Mouse (Mus musculus) urinary bladder, postnatal 14 days (tissue): ENCODE results near the gene Pnpla2.
"Not testable (repeated sequence)": the region's sequence is repeated elsewhere in the genome, so short reads cannot be mapped to it uniquely, and the experiment has no call there.

Source experiments
- DNase-seq: peaks from one replicate; pipeline ENCODE4 v3.0.0; 2021; ENCODE audit warnings: low spot score

The Pnpla2 gene

GRCm38 (mm10) chr7:141431434-141432185 is 23.4 kb upstream of the Pnpla2 start:
- DNase-seq: no peak

DNA sequence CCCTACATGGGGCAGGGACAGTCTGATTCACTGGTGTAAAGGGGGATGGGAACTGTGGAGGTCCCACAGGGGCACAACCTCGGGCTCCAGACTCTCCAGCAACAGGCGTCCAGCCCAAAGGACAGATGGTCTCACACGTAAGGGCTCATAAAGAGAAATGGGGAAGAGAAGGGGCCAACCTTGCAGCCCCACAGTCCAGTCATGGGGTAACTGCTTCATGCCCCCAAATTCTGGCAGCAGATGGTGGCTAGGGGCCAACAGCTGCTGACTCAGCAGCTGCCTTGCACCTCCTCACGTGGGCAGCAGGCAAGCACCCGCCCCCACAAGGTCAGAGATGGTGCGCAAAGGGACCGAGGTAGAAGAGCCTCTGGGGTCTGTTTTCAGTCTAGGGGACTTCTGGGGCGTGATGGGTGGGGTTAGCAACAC is 22.8 kb upstream of the Pnpla2 start:
- peak; percentile 45 for DNase-seq

DNA sequence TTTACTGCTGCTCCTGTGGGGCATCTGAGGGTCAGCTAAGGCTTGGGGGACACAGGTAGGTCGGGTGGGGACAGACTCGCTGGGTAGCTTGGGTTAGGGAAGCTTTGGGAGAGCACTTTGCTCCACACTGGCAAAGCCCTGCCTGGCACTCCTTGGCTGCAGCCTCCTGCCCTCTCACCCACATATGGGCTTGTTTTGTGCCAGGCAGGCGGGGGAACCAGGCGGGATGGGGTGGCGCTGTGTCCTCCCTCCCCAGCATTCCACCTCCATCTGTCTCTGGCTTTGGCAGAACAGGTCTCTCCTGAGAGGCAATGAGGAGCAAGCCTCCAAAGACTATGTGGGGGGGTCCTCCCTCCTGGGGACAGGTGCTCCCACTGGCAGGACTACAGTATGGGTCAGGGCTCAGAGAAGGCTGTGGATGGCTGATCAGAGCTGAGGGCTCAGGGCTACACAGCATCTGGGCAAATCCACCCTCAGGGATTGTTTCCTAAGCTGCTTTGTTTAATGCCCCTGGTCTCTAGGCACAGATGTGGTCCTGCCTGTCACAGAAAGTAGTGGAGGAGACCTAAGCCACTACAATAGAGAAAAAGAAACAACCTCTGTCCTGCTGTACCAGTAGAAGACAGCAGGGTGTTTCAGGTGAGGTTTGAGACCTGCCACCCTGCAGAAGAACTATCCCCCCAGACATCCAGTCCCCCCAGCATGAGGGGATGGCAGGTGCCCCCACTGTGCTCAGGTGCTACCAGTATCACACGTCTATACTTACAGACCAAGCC is 22.1 kb upstream of the Pnpla2 start:
- peak; percentile 64 for DNase-seq

DNA sequence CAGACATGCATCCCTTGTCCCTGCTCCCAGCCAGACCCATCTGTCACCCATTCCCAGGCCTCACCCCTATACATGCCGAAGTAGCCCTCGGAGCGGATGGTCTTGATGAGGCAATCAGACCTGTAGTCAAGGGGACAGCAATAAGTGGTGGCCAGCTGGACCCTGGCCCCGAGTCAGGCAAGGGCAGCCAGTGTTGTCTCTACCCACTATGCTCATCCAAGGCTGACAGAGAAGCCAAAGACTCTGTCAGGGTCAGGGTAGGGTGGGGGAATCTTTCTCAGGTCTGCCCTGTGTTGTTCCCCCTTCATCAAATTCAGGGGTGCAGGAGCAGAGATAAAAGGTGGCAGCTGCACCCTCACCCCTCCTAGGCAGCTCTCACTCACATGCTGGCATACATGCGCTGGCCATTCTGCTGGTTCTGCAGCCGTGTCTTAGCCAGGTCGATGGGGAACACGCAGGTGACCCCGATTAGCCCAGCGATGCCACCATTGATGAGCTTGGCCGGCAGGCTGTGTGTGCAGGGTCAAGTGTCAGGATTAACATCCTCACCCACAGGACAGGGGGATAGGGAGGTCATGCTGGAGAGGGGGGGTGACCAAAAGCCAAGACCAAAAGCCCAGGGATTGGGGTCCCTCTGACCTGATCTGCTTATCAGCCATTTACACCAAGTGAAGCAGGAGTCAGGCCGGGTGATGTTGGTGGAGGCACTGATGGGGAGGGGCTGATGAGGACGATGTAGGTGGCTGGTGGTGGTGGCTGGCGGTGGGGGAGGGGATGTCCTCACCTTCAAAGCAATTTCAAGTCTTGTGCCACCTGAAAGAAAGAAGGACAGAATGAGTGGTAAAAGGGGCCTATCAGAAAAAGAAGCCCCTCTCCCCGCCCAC is 21.2 kb upstream of the Pnpla2 start:
- no peak for DNase-seq

- DNase-seq: no peak
Measured at GRCm38 (mm10) chr7:141434464-141434863, 20.5 kb upstream of the Pnpla2 start.

GRCm38 (mm10) chr7:141435129-141435855 is 19.7 kb upstream of the Pnpla2 start:
- DNase-seq: peak; percentile 64

DNA sequence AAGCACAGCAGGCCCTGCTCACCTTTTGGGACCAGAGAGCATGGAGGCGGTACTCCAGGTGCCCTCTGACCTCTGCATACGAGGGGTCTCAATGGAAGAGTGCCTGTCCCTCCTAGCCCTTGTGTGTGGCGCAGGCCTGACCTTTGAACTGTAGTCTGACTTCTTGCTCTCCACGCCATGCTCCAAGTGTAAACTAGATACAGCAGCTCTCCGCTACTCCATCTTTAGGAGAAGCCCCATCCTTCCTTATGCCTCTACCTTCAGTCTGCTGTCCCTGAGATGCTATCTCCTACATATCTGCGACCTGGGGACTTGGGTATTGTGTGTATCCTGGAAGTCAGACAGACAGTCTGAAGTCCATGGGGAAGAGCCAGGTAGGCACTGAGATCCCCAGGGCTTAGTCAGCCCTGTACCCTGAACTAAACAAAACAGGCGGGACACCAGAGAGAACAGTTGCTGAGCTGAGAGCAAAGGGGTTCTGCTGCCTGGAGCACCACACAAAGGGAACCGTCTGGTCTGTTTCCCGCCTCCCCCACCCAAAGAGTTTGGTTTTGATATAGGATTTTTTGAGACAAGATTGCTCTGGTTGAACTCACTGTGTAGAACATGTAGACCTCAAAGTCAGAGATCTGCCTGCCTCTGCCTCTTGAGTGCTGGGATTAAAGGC is 19.0 kb upstream of the Pnpla2 start:
- no peak for DNase-seq

- DNase-seq: no peak
Measured at GRCm38 (mm10) chr7:141436523-141436892, 18.5 kb upstream of the Pnpla2 start.

GRCm38 (mm10) chr7:141437178-141438120 is 17.5 kb upstream of the Pnpla2 start, which contains the start of gene Slc25a22:
Gene Slc25a22 (minus strand): TSS chr7:141437892.
- DNase-seq: peak; percentile 80

DNA sequence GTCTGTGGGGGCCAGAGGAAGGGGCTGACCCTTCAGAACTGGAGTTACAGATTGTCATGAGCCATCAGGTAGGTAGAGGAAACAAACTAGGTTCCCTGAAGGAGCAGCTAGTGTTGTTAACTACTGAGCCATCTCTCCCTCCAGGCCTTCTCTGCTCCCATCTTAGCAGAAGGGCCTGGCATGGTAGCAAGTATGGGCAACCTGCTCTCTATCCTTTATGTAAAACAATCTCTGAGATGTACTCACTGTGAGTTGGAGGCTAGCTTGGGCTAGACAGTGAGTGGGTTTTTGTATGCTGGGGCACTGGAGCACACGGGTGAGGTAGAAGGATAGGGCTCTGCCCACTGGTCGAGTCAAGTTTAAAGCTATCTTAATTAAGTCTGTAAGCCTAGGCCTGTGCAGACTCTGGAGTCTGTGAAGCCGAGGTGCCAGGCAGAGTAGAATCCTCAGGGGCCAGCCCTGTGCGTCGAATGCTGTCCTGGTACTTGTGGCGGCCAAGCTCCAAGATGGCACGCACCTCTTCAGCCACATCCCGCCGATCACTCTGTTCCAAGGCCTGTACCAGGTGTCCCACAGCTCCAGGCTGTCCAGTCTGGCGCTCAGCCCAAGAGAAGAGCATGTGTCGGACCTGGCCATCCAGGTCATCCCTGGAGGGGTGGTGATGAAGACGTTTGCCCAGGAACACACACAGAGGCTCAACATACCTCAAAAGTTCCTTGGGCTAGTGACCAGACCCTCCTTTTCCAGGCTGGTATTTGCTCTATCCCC is 16.6 kb upstream of the Pnpla2 start:
- DNase-seq: no peak

DNA sequence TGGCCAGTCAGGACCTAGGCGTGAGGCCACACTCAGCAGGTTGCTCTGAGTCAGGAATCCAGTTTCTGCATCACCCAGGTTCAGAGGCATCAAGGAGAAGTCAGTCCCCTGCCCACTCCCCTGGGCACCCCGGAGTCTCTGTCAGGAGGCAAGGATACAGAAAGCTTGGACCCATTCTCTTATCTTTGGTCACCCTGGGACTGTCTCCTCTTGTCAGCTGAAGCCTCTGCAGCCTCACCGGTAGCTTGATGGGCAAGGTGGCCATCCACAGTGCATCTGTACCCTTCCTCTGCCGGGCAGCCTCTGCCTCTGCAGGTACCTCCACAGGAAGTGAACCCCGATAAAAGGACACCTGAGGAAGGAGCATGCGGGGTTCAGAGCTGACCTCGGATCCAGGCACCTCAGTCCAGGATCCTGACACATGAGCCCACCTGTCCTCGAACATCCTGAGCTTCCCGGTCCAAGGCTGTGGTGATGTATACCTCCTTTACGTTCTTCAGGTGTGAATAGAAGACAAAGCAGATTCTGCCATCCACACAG is 15.8 kb upstream of the Pnpla2 start:
- no peak for DNase-seq

DNA sequence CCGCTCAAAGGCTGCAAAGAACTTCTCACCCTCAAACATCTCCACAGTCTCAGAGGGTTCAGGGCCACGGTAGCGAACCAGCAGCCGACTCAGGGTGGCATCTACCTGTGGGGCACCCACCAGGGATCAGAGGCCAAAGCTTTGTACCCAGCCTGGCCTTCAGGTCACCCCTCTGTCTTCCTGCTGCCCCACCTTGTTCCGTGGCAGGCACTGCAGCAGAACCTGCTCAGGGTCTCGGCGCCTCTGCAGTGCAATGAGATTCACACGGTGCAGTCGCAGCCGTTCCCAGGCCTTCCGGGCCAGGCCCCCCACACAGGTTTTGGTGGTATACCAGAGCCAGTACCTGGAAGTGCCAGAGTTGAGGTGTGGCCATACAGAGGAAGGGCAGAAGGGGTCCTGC is 15.2 kb upstream of the Pnpla2 start:
- no peak for DNase-seq

GRCm38 (mm10) chr7:141440613-141441012 is 14.4 kb upstream of the Pnpla2 start:
- peak; percentile 64 for DNase-seq

DNA sequence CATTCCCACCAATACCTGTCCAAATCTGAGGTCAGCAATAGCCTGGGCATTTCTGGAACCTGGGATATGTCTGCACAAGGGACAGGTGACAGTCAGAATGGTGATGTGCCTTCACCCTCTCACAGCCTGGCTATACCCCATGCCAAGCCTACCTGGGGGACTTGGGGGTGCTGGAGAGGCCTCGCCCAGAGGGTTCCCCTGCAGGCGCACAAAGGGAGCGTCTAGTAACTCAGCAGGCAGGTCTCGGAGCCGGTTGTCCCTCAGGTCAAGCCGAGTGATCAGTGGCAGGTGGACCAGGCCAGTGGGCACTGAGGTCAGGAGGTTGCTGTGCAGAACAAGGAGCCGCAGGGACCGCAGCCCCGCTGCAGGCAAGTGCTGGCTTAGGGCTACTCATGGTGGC is 13.5 kb upstream of the Pnpla2 start:
- no peak for DNase-seq

DNA sequence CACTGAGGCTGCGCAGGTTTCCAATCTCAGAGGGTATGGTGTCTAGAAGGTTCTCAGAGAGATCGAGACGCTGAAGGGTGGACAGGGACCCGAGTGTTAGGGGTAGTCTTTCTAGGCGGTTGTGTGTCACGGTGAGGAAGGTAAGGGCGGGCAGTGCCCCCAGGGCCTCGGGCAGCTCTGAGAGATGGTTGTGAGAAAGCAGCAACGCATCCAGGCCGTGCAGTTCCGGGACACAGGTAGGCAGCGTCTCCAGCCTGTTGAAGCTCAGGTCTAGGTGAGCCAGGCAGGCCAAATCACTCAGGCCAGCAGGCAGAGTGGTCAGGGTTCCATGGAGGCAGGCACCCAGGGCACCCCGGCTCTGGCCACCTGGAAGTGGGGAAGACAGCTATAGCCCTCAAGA is 12.8 kb upstream of the Pnpla2 start:
- DNase-seq: no peak

DNA sequence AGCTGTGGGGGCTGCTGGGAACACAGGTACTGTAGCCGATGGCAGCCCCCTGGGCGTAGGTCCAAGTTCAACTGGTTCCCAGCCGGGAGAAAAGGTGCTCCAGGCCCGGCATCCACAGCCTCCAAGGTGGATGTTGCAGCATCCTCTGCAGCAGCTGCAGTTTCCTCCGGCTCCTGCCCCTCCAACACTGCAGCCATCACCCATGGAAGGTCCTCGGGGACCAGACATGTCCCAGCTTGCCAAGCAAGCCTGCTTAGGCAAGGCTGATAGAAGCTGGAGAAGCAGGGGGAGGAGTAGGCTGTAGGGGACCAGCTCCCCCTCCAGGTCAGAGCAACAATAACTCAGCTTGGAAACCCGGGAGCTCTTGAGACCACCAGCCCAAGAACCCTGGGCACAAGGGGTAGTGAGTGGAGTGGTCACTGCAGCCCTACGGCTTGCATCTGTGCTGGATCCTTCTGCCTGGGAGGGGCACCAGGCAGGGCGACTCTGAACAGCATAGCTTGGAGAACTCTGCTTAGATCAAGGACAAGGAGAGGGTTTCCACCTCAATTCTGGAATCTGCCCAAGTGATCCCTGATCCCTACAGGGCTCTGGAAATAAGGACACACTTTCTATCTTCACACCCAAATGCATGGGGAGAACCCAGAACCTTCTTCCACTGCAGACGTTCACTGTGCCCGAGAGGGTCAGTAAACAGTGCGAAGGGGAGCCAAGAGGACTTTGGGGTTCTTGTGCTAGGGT is 11.7 kb upstream of the Pnpla2 start:
- peak; percentile 68 for DNase-seq

GRCm38 (mm10) chr7:141443828-141444237 is 11.2 kb upstream of the Pnpla2 start, which contains the start of gene Pidd1:
Gene Pidd1 (minus strand): TSS chr7:141444025.
- peak; percentile 72 for DNase-seq

GRCm38 (mm10) chr7:141446374-141446773 is 8.6 kb upstream of the Pnpla2 start:
- not testable (repeated sequence) for DNase-seq
